ENCODE assay signal across 10 mouse cellular contexts in the genomic region with DNA sequence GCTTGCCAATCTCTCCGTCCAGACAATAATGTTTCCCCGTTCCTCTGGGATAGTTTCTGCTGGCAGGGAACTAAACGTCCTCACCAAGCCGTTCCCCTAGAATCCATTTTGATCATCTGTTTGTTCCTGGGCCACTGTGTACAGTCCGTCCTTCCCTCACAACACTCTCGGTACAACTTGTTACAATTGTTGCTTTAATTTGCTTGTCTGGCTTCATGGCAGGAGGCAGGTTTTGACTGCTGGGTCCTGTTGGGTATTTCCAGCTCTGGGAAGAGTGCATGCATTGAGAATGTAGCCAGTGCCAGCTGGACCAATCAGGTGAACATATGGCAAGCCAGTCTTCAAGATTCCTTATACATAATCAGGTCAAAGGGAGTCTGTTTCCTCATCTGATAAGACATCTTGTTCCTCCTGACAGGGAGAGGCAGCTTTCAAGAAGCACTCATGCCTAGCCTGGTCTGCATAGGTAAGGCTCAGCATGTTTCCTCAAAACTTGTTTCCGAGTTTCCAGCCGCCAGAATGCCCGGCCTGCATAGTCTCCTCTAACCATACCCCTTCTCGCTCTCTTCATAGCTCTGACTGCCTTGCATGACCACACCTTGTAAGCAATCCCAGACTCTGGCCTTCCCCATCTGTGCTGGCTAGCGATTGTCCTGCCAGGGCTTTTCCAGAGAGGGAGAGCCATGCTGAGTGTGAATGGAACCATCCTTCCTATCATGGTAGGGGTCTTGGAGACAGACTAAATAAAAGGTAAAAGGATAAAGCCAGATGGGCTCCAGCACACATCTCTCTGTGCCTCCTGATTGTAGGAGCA.
DNase-seq lines count a peak whose midpoint lies in the region; ATAC-seq lines count a peak whose summit lies in the region.
"Had no signal": no experiment of that assay in that cellular context is flagged by ENCODE, and none has a peak within 500 bp of the region (broad histone marks: within the 10 kb centered on the region; RNA-seq: fewer than 3 reads in every experiment).

No protein-coding gene starts in this region.

- WGBS in forebrain, embryonic 13.5 days, result 84% methylated on average over 11 of the region's 11 CpGs
- WGBS in forebrain, embryonic 12.5 days, result 91% methylated on average over 11 of the region's 11 CpGs
- 72% methylated on average over 11 of the region's 11 CpGs for WGBS in hindbrain, embryonic 16.5 days
- 84% methylated on average over 11 of the region's 11 CpGs for WGBS in hindbrain, embryonic 14.5 days

- no peak for DNase-seq in hindbrain, embryonic 14.5 days (ENCODE audit: low spot score)
- DNase-seq in urinary bladder, postnatal 14 days (ENCODE audit: low spot score), result peak; percentile 10
- DNase-seq in urinary bladder, postnatal 10 days (ENCODE audit: low spot score), result no peak
- peak; percentile 70 for DNase-seq in testis, postnatal 14 days (ENCODE audit: low spot score)
- no peak for DNase-seq in lung, adult 18-20 months
- DNase-seq: thymus, postnatal 14 days had no signal

- no peak overlapping the region for H3K4me2 ChIP-seq in forebrain, embryonic 13.5 days
- no peak overlapping the region for H3K4me2 ChIP-seq in forebrain, embryonic 12.5 days
- H3K4me2 ChIP-seq in hindbrain, embryonic 16.5 days (ENCODE audit: low read length), result no peak overlapping the region
- H3K4me2 ChIP-seq in hindbrain, embryonic 14.5 days (replicated peaks), result no peak overlapping the region
- H3K4me2 ChIP-seq: liver, embryonic 15.5 days had no signal

- H3K36me3 ChIP-seq in forebrain, embryonic 13.5 days (ENCODE audit: poor library complexity, severe bottlenecking), result no peaks in the 10 kb centered on the region
- no peaks in the 10 kb centered on the region for H3K36me3 ChIP-seq in forebrain, embryonic 12.5 days (replicated peaks)
- H3K36me3 ChIP-seq in hindbrain, embryonic 16.5 days (ENCODE audit: control insufficient read depth, insufficient read depth, low read length), result no peaks in the 10 kb centered on the region
- no peaks in the 10 kb centered on the region for H3K36me3 ChIP-seq in hindbrain, embryonic 14.5 days (replicated peaks; ENCODE audit: control insufficient read depth, insufficient read depth)
- H3K36me3 ChIP-seq: liver, embryonic 15.5 days had no signal

- H3K9me3 ChIP-seq in forebrain, embryonic 13.5 days (replicated peaks), result no peaks in the 10 kb centered on the region
- H3K9me3 ChIP-seq in forebrain, embryonic 12.5 days, result no peaks in the 10 kb centered on the region
- no peaks in the 10 kb centered on the region for H3K9me3 ChIP-seq in hindbrain, embryonic 16.5 days (ENCODE audit: control insufficient read depth, low read length)
- H3K9me3 ChIP-seq in hindbrain, embryonic 14.5 days (ENCODE audit: control insufficient read depth, low read length), result no peaks in the 10 kb centered on the region
- H3K9me3 ChIP-seq: liver, embryonic 15.5 days had no signal

- no peak overlapping the region for H3K4me3 ChIP-seq in forebrain, embryonic 13.5 days
- no peak overlapping the region for H3K4me3 ChIP-seq in forebrain, embryonic 12.5 days (replicated peaks)
- no peak overlapping the region for H3K4me3 ChIP-seq in hindbrain, embryonic 16.5 days (ENCODE audit: low read length)
- no peak overlapping the region for H3K4me3 ChIP-seq in hindbrain, embryonic 14.5 days (replicated peaks; ENCODE audit: low read length)
- H3K4me3 ChIP-seq: liver, embryonic 15.5 days had no signal

- ATAC-seq in forebrain, embryonic 13.5 days, result peak; percentile 16; the same call in 1 of the 2 replicates
- ATAC-seq in forebrain, embryonic 12.5 days (ENCODE audit: low FRiP score), result no peak
- ATAC-seq in hindbrain, embryonic 16.5 days, result peak; percentile 72
- no peak for ATAC-seq in hindbrain, embryonic 14.5 days (ENCODE audit: low FRiP score)

- no peak overlapping the region for H3K9ac ChIP-seq in forebrain, embryonic 13.5 days
- no peak overlapping the region for H3K9ac ChIP-seq in forebrain, embryonic 12.5 days
- H3K9ac ChIP-seq in hindbrain, embryonic 16.5 days (ENCODE audit: low read depth, low read length), result no peak overlapping the region
- H3K9ac ChIP-seq in hindbrain, embryonic 14.5 days, result no peak overlapping the region
- H3K9ac ChIP-seq: liver, embryonic 15.5 days had no signal

- H3K27me3 ChIP-seq in forebrain, embryonic 13.5 days, result no peaks in the 10 kb centered on the region
- no peaks in the 10 kb centered on the region for H3K27me3 ChIP-seq in forebrain, embryonic 12.5 days
- no peaks in the 10 kb centered on the region for H3K27me3 ChIP-seq in hindbrain, embryonic 16.5 days (replicated peaks; ENCODE audit: control insufficient read depth, insufficient read depth, low read length)
- no peaks in the 10 kb centered on the region for H3K27me3 ChIP-seq in hindbrain, embryonic 14.5 days (ENCODE audit: control insufficient read depth, insufficient read depth, low read length)
- H3K27me3 ChIP-seq: liver, embryonic 15.5 days had no signal

- no peak overlapping the region for H3K27ac ChIP-seq in forebrain, embryonic 13.5 days
- H3K27ac ChIP-seq in forebrain, embryonic 12.5 days, result no peak overlapping the region
- peak overlapping the region; percentile 37; the same call in 1 of the 2 replicates for H3K27ac ChIP-seq in hindbrain, embryonic 16.5 days (ENCODE audit: low read depth, low read length)
- no peak overlapping the region for H3K27ac ChIP-seq in hindbrain, embryonic 14.5 days
- H3K27ac ChIP-seq: liver, embryonic 15.5 days had no signal

- H3K4me1 ChIP-seq in forebrain, embryonic 13.5 days, result peaks cover 5% of the 10 kb centered on the region
- no peaks in the 10 kb centered on the region for H3K4me1 ChIP-seq in forebrain, embryonic 12.5 days
- no peaks in the 10 kb centered on the region for H3K4me1 ChIP-seq in hindbrain, embryonic 16.5 days (ENCODE audit: control insufficient read depth, insufficient read depth, low read depth, low read length)
- no peaks in the 10 kb centered on the region for H3K4me1 ChIP-seq in hindbrain, embryonic 14.5 days (replicated peaks; ENCODE audit: control insufficient read depth, insufficient read depth, low read length)
- H3K4me1 ChIP-seq: liver, embryonic 15.5 days had no signal

Comparison
In these comparisons a context has a peak if more than half of its experiments do, and no peak if none do; other contexts are left out.
1. ATAC-seq: peak in forebrain, embryonic 13.5 days (single experiment) and hindbrain, embryonic 16.5 days (single experiment); none in forebrain, embryonic 12.5 days (single experiment) and hindbrain, embryonic 14.5 days (single experiment).
2. DNase-seq: peak in urinary bladder, postnatal 14 days (single experiment) and testis, postnatal 14 days (single experiment); none in hindbrain, embryonic 14.5 days (single experiment), urinary bladder, postnatal 10 days (single experiment) and lung, adult 18-20 months (0 of 2).